Mouse (Mus musculus): ENCODE results near the gene Oca2. TPM values are rescaled to one million over a fixed set of nuclear protein-coding genes. Genes with fewer than 3 reads are reported as not detected.

Gene Oca2
- polyA plus RNA-seq, 1 experiment from 2014 or later: 0.39 TPM

- Histone ChIP-seq H3K4me3 (ENCODE audit: low read depth, low read length) (no peak overlapping the region), H3K9ac (replicated peaks; ENCODE audit: low read depth, low read length) (no peak overlapping the region), H3K4me1 (ENCODE audit: control insufficient read depth, insufficient read depth, low read length) (no peaks in the 10 kb centered on the region), H3K27me3 (ENCODE audit: control insufficient read depth, insufficient read depth, low read length) (no peaks in the 10 kb centered on the region), H3K4me2 (ENCODE audit: low read depth, low read length) (no peak overlapping the region), H3K27ac (ENCODE audit: low read depth, low read length) (no peak overlapping the region), H3K36me3 (ENCODE audit: control insufficient read depth, insufficient read depth, low read length) (no peaks in the 10 kb centered on the region), H3K9me3 (ENCODE audit: control insufficient read depth, low read length) (no peaks in the 10 kb centered on the region)
- ATAC-seq (ENCODE audit: low read depth): no peak
- WGBS: 52% methylated on average over 3 of the region's 3 CpGs
These were observed 109.0 kb downstream of the Oca2 start for GRCm38 (mm10) chr7:56348528-56348927.

- WGBS: 82% methylated on average over 4 of the region's 4 CpGs
- ATAC-seq (ENCODE audit: low read depth): no peak
These were observed 117.2 kb downstream of the Oca2 start for GRCm38 (mm10) chr7:56356658-56357342.

GRCm38 (mm10) chr7:56381750-56382421 lies 142.3 kb downstream of the Oca2 start:
- no peak overlapping the region for H3K4me3 ChIP-seq (ENCODE audit: low read depth, low read length)
- no peak overlapping the region for H3K9ac ChIP-seq (replicated peaks; ENCODE audit: low read depth, low read length)
- H3K4me1 ChIP-seq (ENCODE audit: control insufficient read depth, insufficient read depth, low read length): no peaks in the 10 kb centered on the region
- ATAC-seq (ENCODE audit: low read depth): no peak
- no peak overlapping the region for H3K27ac ChIP-seq (ENCODE audit: low read depth, low read length)
- no peaks in the 10 kb centered on the region for H3K36me3 ChIP-seq (ENCODE audit: control insufficient read depth, insufficient read depth, low read length)
- H3K27me3 ChIP-seq (ENCODE audit: control insufficient read depth, insufficient read depth, low read length): no peaks in the 10 kb centered on the region
- WGBS: 94% methylated on average over 4 of the region's 4 CpGs
- H3K9me3 ChIP-seq (ENCODE audit: control insufficient read depth, low read length): no peaks in the 10 kb centered on the region
- no peak overlapping the region for H3K4me2 ChIP-seq (ENCODE audit: low read depth, low read length)

More at GRCm38 (mm10) chr7:56356658-56357342, 117.2 kb downstream of the Oca2 start:
- no peaks in the 10 kb centered on the region for H3K27me3 ChIP-seq (ENCODE audit: control insufficient read depth, insufficient read depth, low read length)
- no peaks in the 10 kb centered on the region for H3K4me1 ChIP-seq (ENCODE audit: control insufficient read depth, insufficient read depth, low read length)
- H3K36me3 ChIP-seq (ENCODE audit: control insufficient read depth, insufficient read depth, low read length): no peaks in the 10 kb centered on the region
- H3K9me3 ChIP-seq (ENCODE audit: control insufficient read depth, low read length): no peaks in the 10 kb centered on the region; the same call in 1 of the 2 replicates
- H3K9ac ChIP-seq (replicated peaks; ENCODE audit: low read depth, low read length): no peak overlapping the region
- H3K4me2 ChIP-seq (ENCODE audit: low read depth, low read length): no peak overlapping the region
- no peak overlapping the region for H3K27ac ChIP-seq (ENCODE audit: low read depth, low read length)
- H3K4me3 ChIP-seq (ENCODE audit: low read depth, low read length): no peak overlapping the region

GRCm38 (mm10) chr7:56382706-56383105 lies 143.1 kb downstream of the Oca2 start:
- Histone ChIP-seq H3K4me2 (ENCODE audit: low read depth, low read length) (no peak overlapping the region), H3K4me3 (ENCODE audit: low read depth, low read length) (no peak overlapping the region), H3K4me1 (ENCODE audit: control insufficient read depth, insufficient read depth, low read length) (no peaks in the 10 kb centered on the region), H3K36me3 (ENCODE audit: control insufficient read depth, insufficient read depth, low read length) (no peaks in the 10 kb centered on the region), H3K27me3 (ENCODE audit: control insufficient read depth, insufficient read depth, low read length) (no peaks in the 10 kb centered on the region), H3K9me3 (ENCODE audit: control insufficient read depth, low read length) (no peaks in the 10 kb centered on the region), H3K27ac (ENCODE audit: low read depth, low read length) (no peak overlapping the region), H3K9ac (replicated peaks; ENCODE audit: low read depth, low read length) (no peak overlapping the region)
- no peak for ATAC-seq (ENCODE audit: low read depth)
- WGBS: 81% methylated on average over 1 of the region's 1 CpGs

GRCm38 (mm10) chr7:56388295-56388694 lies 148.7 kb downstream of the Oca2 start:
- no peak overlapping the region for H3K27ac ChIP-seq (ENCODE audit: low read depth, low read length)
- H3K4me2 ChIP-seq (ENCODE audit: low read depth, low read length): no peak overlapping the region
- no peak for ATAC-seq (ENCODE audit: low read depth)
- no peaks in the 10 kb centered on the region for H3K4me1 ChIP-seq (ENCODE audit: control insufficient read depth, insufficient read depth, low read length)
- H3K9ac ChIP-seq (replicated peaks; ENCODE audit: low read depth, low read length): no peak overlapping the region
- no peaks in the 10 kb centered on the region for H3K36me3 ChIP-seq (ENCODE audit: control insufficient read depth, insufficient read depth, low read length)
- 85% methylated on average over 2 of the region's 2 CpGs for WGBS
- H3K27me3 ChIP-seq (ENCODE audit: control insufficient read depth, insufficient read depth, low read length): no peaks in the 10 kb centered on the region
- H3K9me3 ChIP-seq (ENCODE audit: control insufficient read depth, low read length): no peaks in the 10 kb centered on the region
- no peak overlapping the region for H3K4me3 ChIP-seq (ENCODE audit: low read depth, low read length)

- no peak overlapping the region for H3K9ac ChIP-seq (replicated peaks; ENCODE audit: low read depth, low read length)
- 0 out of 2 replicates have a peak, but pooled peaks cover 4% of the 10 kb centered on the region for H3K4me1 ChIP-seq (ENCODE audit: control insufficient read depth, insufficient read depth, low read length)
- H3K4me3 ChIP-seq (ENCODE audit: low read depth, low read length): no peak overlapping the region
- no peaks in the 10 kb centered on the region for H3K9me3 ChIP-seq (ENCODE audit: control insufficient read depth, low read length)
- no peaks in the 10 kb centered on the region for H3K36me3 ChIP-seq (ENCODE audit: control insufficient read depth, insufficient read depth, low read length)
- ATAC-seq (ENCODE audit: low read depth): peak; percentile 82; the same call in 1 of the 2 replicates
- H3K27ac ChIP-seq (ENCODE audit: low read depth, low read length): no peak overlapping the region
- WGBS: 36% methylated on average over 6 of the region's 6 CpGs
- no peak overlapping the region for H3K4me2 ChIP-seq (ENCODE audit: low read depth, low read length)
- H3K27me3 ChIP-seq (ENCODE audit: control insufficient read depth, insufficient read depth, low read length): no peaks in the 10 kb centered on the region
These were observed 178.7 kb downstream of the Oca2 start for GRCm38 (mm10) chr7:56418182-56418836.

GRCm38 (mm10) chr7:56419253-56419844 lies 179.8 kb downstream of the Oca2 start:
- Histone ChIP-seq H3K36me3 (ENCODE audit: control insufficient read depth, insufficient read depth, low read length) (no peaks in the 10 kb centered on the region), H3K4me1 (ENCODE audit: control insufficient read depth, insufficient read depth, low read length) (0 out of 2 replicates have a peak, but pooled peaks cover 4% of the 10 kb centered on the region), H3K27me3 (ENCODE audit: control insufficient read depth, insufficient read depth, low read length) (no peaks in the 10 kb centered on the region), H3K4me3 (ENCODE audit: low read depth, low read length) (no peak overlapping the region), H3K27ac (ENCODE audit: low read depth, low read length) (no peak overlapping the region), H3K9me3 (ENCODE audit: control insufficient read depth, low read length) (no peaks in the 10 kb centered on the region), H3K4me2 (ENCODE audit: low read depth, low read length) (no peak overlapping the region), H3K9ac (replicated peaks; ENCODE audit: low read depth, low read length) (no peak overlapping the region)
- WGBS: 32% methylated on average over 5 of the region's 5 CpGs
- ATAC-seq (ENCODE audit: low read depth): peak; percentile 38; the same call in 1 of the 2 replicates

GRCm38 (mm10) chr7:56421946-56422345 lies 182.4 kb downstream of the Oca2 start:
- H3K27ac ChIP-seq (ENCODE audit: low read depth, low read length): no peak overlapping the region
- no peaks in the 10 kb centered on the region for H3K9me3 ChIP-seq (ENCODE audit: control insufficient read depth, low read length)
- WGBS: 74% methylated on average over 2 of the region's 2 CpGs
- H3K9ac ChIP-seq (replicated peaks; ENCODE audit: low read depth, low read length): no peak overlapping the region
- no peak overlapping the region for H3K4me2 ChIP-seq (ENCODE audit: low read depth, low read length)
- no peaks in the 10 kb centered on the region for H3K27me3 ChIP-seq (ENCODE audit: control insufficient read depth, insufficient read depth, low read length)
- H3K4me1 ChIP-seq (ENCODE audit: control insufficient read depth, insufficient read depth, low read length): 0 out of 2 replicates have a peak, but pooled peaks cover 4% of the 10 kb centered on the region
- H3K4me3 ChIP-seq (ENCODE audit: low read depth, low read length): no peak overlapping the region
- H3K36me3 ChIP-seq (ENCODE audit: control insufficient read depth, insufficient read depth, low read length): no peaks in the 10 kb centered on the region
- ATAC-seq (ENCODE audit: low read depth): no peak
